Mouse (Mus musculus) CH12.LX (cell line): Measurements from ENCODE around the gene Rad17. TPM values are rescaled to one million over a fixed set of nuclear protein-coding genes. Genes with fewer than 3 reads are reported as not detected.

Source experiments
- DNase-seq: peaks from one replicate; pipeline ENCODE4 v3.0.0-alpha.2; 2013; ENCODE audit errors: extremely low read depth
- H3K27ac ChIP-seq: 2 replicates; pipeline ENCODE4 v1.5.1; 2012; ENCODE audit warnings: low read depth, mild to moderate bottlenecking, control low read depth, moderate library complexity; ENCODE audit not compliant: insufficient read depth
- H3K27me3 ChIP-seq: replicated peaks from 2 replicates; pipeline ENCODE3; 2012; ENCODE audit warnings: inconsistent platforms
- H3K36me3 ChIP-seq, 2 experiments: replicated peaks in 1 of 2; 2 replicates each; pipeline versions ENCODE3 to v1.6.1; 2012; ENCODE audit warnings: inconsistent platforms in 1 of 2, low read length in 1 of 2, mild to moderate bottlenecking in 1 of 2, mixed read lengths in 1 of 2, moderate library complexity in 1 of 2; ENCODE audit not compliant: control insufficient read depth in 1 of 2, insufficient read depth in 1 of 2
- H3K4me1 ChIP-seq, 2 experiments: 2 replicates each; pipeline ENCODE4 v1.6.1; 2012; ENCODE audit warnings: inconsistent platforms in 1 of 2, moderate library complexity in 1 of 2; ENCODE audit not compliant: insufficient read depth in 2 of 2, control insufficient read depth in 1 of 2
- H3K4me2 ChIP-seq: 2 replicates; pipeline ENCODE4 v1.6.1; 2012; ENCODE audit warnings: low read depth, mild to moderate bottlenecking, control low read depth; ENCODE audit not compliant: poor library complexity, insufficient read depth, severe bottlenecking
- H3K4me3 ChIP-seq, 3 experiments: fragments of 150-350 bp in 1 of 3; sonication (generic) in 1 of 3; replicated peaks in 1 of 3; 2 replicates each; pipeline versions ENCODE3 to v1.5.1; 2011 to 2012; ENCODE audit warnings: low read depth in 2 of 3, low read length in 2 of 3, mild to moderate bottlenecking in 2 of 3, moderate library complexity in 2 of 3, control low read depth in 1 of 3, improper control_type of control experiment in 1 of 3, inconsistent platforms in 1 of 3, mixed read lengths in 1 of 3; ENCODE audit not compliant: poor library complexity in 1 of 3
- H3K79me2 ChIP-seq: replicated peaks from 2 replicates; pipeline ENCODE4 v1.6.1; 2012; ENCODE audit warnings: mild to moderate bottlenecking, moderate library complexity; ENCODE audit not compliant: control insufficient read depth, poor library complexity, insufficient read depth, severe bottlenecking; ENCODE audit errors: extremely low read depth
- H3K9ac ChIP-seq: 2 replicates; pipeline ENCODE4 v1.6.1; 2012; ENCODE audit warnings: low read depth, mild to moderate bottlenecking, control low read depth, moderate library complexity; ENCODE audit not compliant: insufficient read depth
- H3K9me3 ChIP-seq: replicated peaks from 2 replicates; pipeline ENCODE3; 2012; ENCODE audit warnings: low read length, inconsistent platforms, mixed read lengths
- CTCF ChIP-seq, 2 experiments: IDR thresholded peaks in 1 of 2; conservative IDR thresholded peaks in 1 of 2; 2 replicates each; pipeline ENCODE4 v1.5.1; 2011 to 2012; ENCODE audit warnings: low read depth in 2 of 2, low read length in 2 of 2, improper control_type of control experiment in 1 of 2, inconsistent platforms in 1 of 2, mild to moderate bottlenecking in 1 of 2, moderate library complexity in 1 of 2
- ELF1 ChIP-seq: IDR thresholded peaks from 2 replicates; pipeline ENCODE4 v1.6.1; 2014; ENCODE audit warnings: low read depth, mild to moderate bottlenecking, inconsistent platforms, low read length, improper control_type of control experiment
- RAD21 ChIP-seq: IDR thresholded peaks from 2 replicates; pipeline ENCODE4 v1.6.1; 2011; ENCODE audit warnings: low read depth, mild to moderate bottlenecking, low read length, improper control_type of control experiment, moderate library complexity
- SMC3 ChIP-seq: IDR thresholded peaks from 2 replicates; pipeline ENCODE4 v1.6.1; 2011; ENCODE audit warnings: low read depth, low read length, improper control_type of control experiment
- USF2 ChIP-seq: conservative IDR thresholded peaks from 2 replicates; pipeline ENCODE4 v1.6.1; 2011; ENCODE audit warnings: low read depth, low read length, improper control_type of control experiment
- ZKSCAN1 ChIP-seq: IDR thresholded peaks from 2 replicates; pipeline ENCODE4 v1.6.1; 2012; ENCODE audit warnings: low read depth, inconsistent platforms, low read length, improper control_type of control experiment, borderline replicate concordance
- ZNF384 ChIP-seq: IDR thresholded peaks from 2 replicates; pipeline ENCODE4 v1.6.1; 2012; ENCODE audit warnings: low read depth, low read length, improper control_type of control experiment, inconsistent platforms
- dilution Hi-C: fragments of 300-500 bp; cut with MboI; formaldehyde crosslinking; loops from 2 replicates; pipeline ENCODE4 v1.14.3; 2020; ENCODE audit warnings: low sequenced_read_pairs; ENCODE audit not compliant: extremely low pct_unique_long_range_greater_than_20kb, extremely low pct_ligation_motif_present
- in situ Hi-C: fragments of 300-500 bp; cut with MboI; formaldehyde crosslinking; loops from 3 replicates; pipeline ENCODE4 v1.14.3; 2019; ENCODE audit warnings: low sequenced_read_pairs, low pct_ligation_motif_present, low pct_unique_long_range_greater_than_20kb, mixed read lengths
- polyA plus RNA-seq: library from polyadenylated mRNA; unstranded; fragments of >175 nt; gene quantifications from 2 replicates; pipeline ENCODE4 v1.2.1, GENCODE M21; 2012; ENCODE audit warnings: low read depth; ENCODE audit not compliant: insufficient read length
- total RNA-seq, 2 experiments: library from RNA; depleted of rRNA; stranded (reverse); fragments of 300-350 nt in 1 of 2; fragments of >200 nt in 1 of 2; gene quantifications; 2 replicates each; pipeline ENCODE4 v1.2.3; 2012 to 2014

Rad17 gene
- total and polyA plus RNA-seq, 3 experiments, result 19.8 to 47.8 (median 19.8) TPM

GRCm38 (mm10) chr13:100687513-100687912 is 36.7 kb upstream of the Rad17 start:
- H3K79me2 ChIP-seq, result no peaks in the 10 kb centered on the region
- no peak overlapping the region for H3K9ac ChIP-seq
- DNase-seq, result peak; percentile 31
- dilution Hi-C loops, result no loop called here
- no peaks in the 10 kb centered on the region for H3K9me3 ChIP-seq
- H3K4me3 ChIP-seq, result no peak overlapping the region
- H3K27ac ChIP-seq, result no peak overlapping the region
- peaks cover 0 to 4% of the 10 kb centered on the region in 2 experiments; a peak in 1 of 4 replicates for H3K4me1 ChIP-seq
- in situ Hi-C loops, result no loop called here
- no peaks in the 10 kb centered on the region for H3K27me3 ChIP-seq
- TF ChIP-seq ELF1 (no peak), CTCF (conservative IDR thresholded peaks at IDR 0.05 in 1 of 2, IDR thresholded peaks at IDR 0.05 in 1 of 2; ENCODE audit: low read depth in 2 of 2, low read length in 2 of 2) (peak in 1 of 2 experiments; percentile 64; a peak in 2 of 4 replicates), SMC3 (peak; percentile 25; the same call in 1 of the 2 replicates), RAD21 (peak; percentile 60)
- H3K36me3 ChIP-seq, result peaks cover 0 to 3% of the 10 kb centered on the region in 2 experiments
- no peak overlapping the region for H3K4me2 ChIP-seq

- Histone ChIP-seq H3K79me2 (no peaks in the 10 kb centered on the region), H3K36me3 (no peaks in the 10 kb centered on the region), H3K27me3 (no peaks in the 10 kb centered on the region), H3K9me3 (no peaks in the 10 kb centered on the region), H3K27ac (no peak overlapping the region), H3K9ac (no peak overlapping the region), H3K4me1 (peaks cover 0 to 4% of the 10 kb centered on the region in 2 experiments; a peak in 1 of 4 replicates), H3K4me3 (no peak overlapping the region), H3K4me2 (no peak overlapping the region; the same call in 1 of the 2 replicates)
- TF ChIP-seq ZNF384 (no peak), CTCF (conservative IDR thresholded peaks at IDR 0.05 in 1 of 2, IDR thresholded peaks at IDR 0.05 in 1 of 2; ENCODE audit: low read depth in 2 of 2, low read length in 2 of 2) (peak; percentile 39 to 68; a peak in 3 of 4 replicates), SMC3 (peak; percentile 44), ZKSCAN1 (no peak), USF2 (no peak), RAD21 (peak; percentile 66)
- dilution Hi-C loops, result no loop called here
- in situ Hi-C loops, result no loop called here
- peak; percentile 60 for DNase-seq
Measured at GRCm38 (mm10) chr13:100684355-100684754, 33.5 kb upstream of the Rad17 start.

GRCm38 (mm10) chr13:100682837-100683236 is 32.0 kb upstream of the Rad17 start:
- Histone ChIP-seq H3K9ac (no peak overlapping the region), H3K4me3 (no peak overlapping the region), H3K36me3 (no peaks in the 10 kb centered on the region), H3K4me1 (peaks cover 0 to 4% of the 10 kb centered on the region in 2 experiments; a peak in 1 of 4 replicates), H3K9me3 (no peaks in the 10 kb centered on the region), H3K27me3 (no peaks in the 10 kb centered on the region), H3K4me2 (no peak overlapping the region), H3K79me2 (no peaks in the 10 kb centered on the region), H3K27ac (no peak overlapping the region)
- dilution Hi-C loops (no loop called here), in situ Hi-C loops (no loop called here)
- no peak for DNase-seq
- TF ChIP-seq USF2, result no peak
